Mouse (Mus musculus) lung, postnatal 0 days (tissue): ENCODE measurements around the gene Set.

Experiments used
- CTCF ChIP-seq: IDR thresholded peaks from 2 replicates; pipeline ENCODE4 v1.5.1; 2016; ENCODE audit warnings: antibody characterized with exemption, mild to moderate bottlenecking
- EP300 ChIP-seq: IDR thresholded peaks from 2 replicates; pipeline ENCODE4 v1.6.1; 2016; ENCODE audit warnings: antibody characterized with exemption, mild to moderate bottlenecking, control low read depth

DNA sequence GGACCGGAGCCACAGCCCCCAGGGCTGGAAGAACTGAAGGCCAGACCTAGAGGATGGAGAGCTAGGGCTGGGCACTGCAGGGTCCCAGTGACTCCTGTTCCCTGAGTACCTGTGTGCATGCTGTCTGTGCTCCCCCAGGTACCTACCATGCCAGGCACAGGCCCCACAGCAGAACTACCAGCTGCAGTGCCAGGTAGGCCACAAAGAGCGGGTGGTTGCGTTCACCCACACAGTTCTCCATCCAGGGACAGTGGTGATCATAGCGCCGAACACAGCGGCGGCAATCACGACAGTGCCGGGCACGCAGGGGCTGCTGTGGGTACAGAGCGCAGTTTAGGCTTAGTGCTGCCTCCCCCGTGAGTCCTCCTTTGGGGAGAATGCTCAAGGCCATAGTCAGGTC lies 34.3 kb downstream of the Set start:
- TF ChIP-seq CTCF (no peak), EP300 (no peak)
